Mouse (Mus musculus) hindbrain, embryonic 15.5 days (tissue): ENCODE measurements at regions not wholly inside any gene's neighbourhood (a gene's known extent, or its start where the extent isn't known, plus 50 kb on each side); places are given as distances from the start of the nearest gene placed in this dataset.

Experiments used
- ATAC-seq: fragments of 200-750 bp; cut with Nextera tagmentation; 2 replicates; pipeline ENCODE4 v1.8.0; 2017; ENCODE audit warnings: low read depth, moderate number of reproducible peaks, moderate TSS enrichment; ENCODE audit not compliant: low FRiP score
- H3K27ac ChIP-seq: fragments of 300-500 bp; sonication (generic); replicated peaks from 2 replicates; pipeline ENCODE4 v1.5.1; 2015; ENCODE audit warnings: mild to moderate bottlenecking, inconsistent platforms
- H3K27me3 ChIP-seq: fragments of 300-500 bp; sonication (generic); 2 replicates; pipeline ENCODE4 v1.6.1; 2015; ENCODE audit warnings: control low read depth, inconsistent platforms
- H3K36me3 ChIP-seq: fragments of 300-500 bp; sonication (generic); 2 replicates; pipeline ENCODE4 v1.6.1; 2015; ENCODE audit warnings: control low read depth, inconsistent platforms
- H3K4me1 ChIP-seq: fragments of 300-500 bp; sonication (generic); replicated peaks from 2 replicates; pipeline ENCODE4 v1.6.1; 2015; ENCODE audit warnings: control low read depth, inconsistent platforms
- H3K4me2 ChIP-seq: fragments of 300-500 bp; sonication (generic); 2 replicates; pipeline ENCODE4 v1.6.1; 2015; ENCODE audit warnings: moderate library complexity, mild to moderate bottlenecking, inconsistent platforms
- H3K4me3 ChIP-seq: fragments of 300-500 bp; sonication (generic); 2 replicates; pipeline ENCODE4 v1.5.1; 2015; ENCODE audit warnings: mild to moderate bottlenecking, inconsistent platforms
- H3K9ac ChIP-seq: fragments of 300-500 bp; sonication (generic); 2 replicates; pipeline ENCODE4 v1.6.1; 2015; ENCODE audit warnings: inconsistent platforms
- H3K9me3 ChIP-seq: fragments of 300-500 bp; sonication (generic); 2 replicates; pipeline ENCODE4 v1.6.1; 2016; ENCODE audit warnings: control low read depth, inconsistent platforms
- WGBS: fragments of 180-500 bp; shearing (Covaris S2); methylation state at CpG from one replicate; pipeline ENCODE4 v1.1.7; 2015; 5-methylcytosine and 5-hydroxymethylcytosine counted together

DNA sequence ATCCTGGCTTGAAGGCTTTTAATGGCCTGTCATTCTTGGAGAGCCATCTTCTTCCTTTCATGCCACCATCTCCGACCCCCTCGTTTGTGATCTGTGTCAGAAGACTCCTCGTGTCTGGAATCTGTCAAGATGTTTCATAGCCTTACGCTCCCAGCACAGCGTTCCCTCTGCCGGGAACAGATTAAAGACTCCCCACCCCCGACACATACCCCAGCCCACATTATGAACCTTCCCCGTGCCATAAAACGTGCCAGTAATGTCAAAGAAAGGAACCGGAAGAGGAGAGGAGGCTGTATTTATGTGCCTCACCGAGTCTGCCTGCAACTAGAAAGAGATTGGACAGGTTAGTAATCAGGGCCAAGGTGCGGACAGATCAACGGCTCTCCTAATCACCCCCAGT, 101.4 kb upstream of the Rap1b start:
- WGBS: 68% methylated on average over 13 of the region's 13 CpGs

GRCm38 (mm10) chr10:117947911-117948310, 102.1 kb upstream of the Rap1b start:
- Histone ChIP-seq H3K4me2 (no peak overlapping the region), H3K4me1 (no peaks in the 10 kb centered on the region), H3K27ac (no peak overlapping the region), H3K9me3 (no peaks in the 10 kb centered on the region), H3K36me3 (no peaks in the 10 kb centered on the region), H3K9ac (no peak overlapping the region), H3K4me3 (no peak overlapping the region), H3K27me3 (no peaks in the 10 kb centered on the region)
- ATAC-seq: no peak
- 91% methylated on average over 7 of the region's 7 CpGs for WGBS

More for the DNA sequence above, 101.4 kb upstream of the Rap1b start:
- Histone ChIP-seq H3K4me1 (no peaks in the 10 kb centered on the region), H3K27me3 (no peaks in the 10 kb centered on the region), H3K27ac (no peak overlapping the region), H3K4me3 (no peak overlapping the region), H3K4me2 (no peak overlapping the region), H3K36me3 (no peaks in the 10 kb centered on the region), H3K9me3 (no peaks in the 10 kb centered on the region), H3K9ac (no peak overlapping the region)
- no peak for ATAC-seq

- H3K4me3 ChIP-seq: no peak overlapping the region
- H3K36me3 ChIP-seq: no peaks in the 10 kb centered on the region
- H3K9me3 ChIP-seq: no peaks in the 10 kb centered on the region
- ATAC-seq: no peak
- no peak overlapping the region for H3K27ac ChIP-seq
- WGBS: 75% methylated on average over 26 of the region's 26 CpGs
- H3K27me3 ChIP-seq: no peaks in the 10 kb centered on the region
- H3K4me2 ChIP-seq: no peak overlapping the region
- no peak overlapping the region for H3K9ac ChIP-seq
- no peaks in the 10 kb centered on the region for H3K4me1 ChIP-seq
Observed at GRCm38 (mm10) chr10:117952116-117953025, 106.5 kb upstream of the Rap1b start.

DNA sequence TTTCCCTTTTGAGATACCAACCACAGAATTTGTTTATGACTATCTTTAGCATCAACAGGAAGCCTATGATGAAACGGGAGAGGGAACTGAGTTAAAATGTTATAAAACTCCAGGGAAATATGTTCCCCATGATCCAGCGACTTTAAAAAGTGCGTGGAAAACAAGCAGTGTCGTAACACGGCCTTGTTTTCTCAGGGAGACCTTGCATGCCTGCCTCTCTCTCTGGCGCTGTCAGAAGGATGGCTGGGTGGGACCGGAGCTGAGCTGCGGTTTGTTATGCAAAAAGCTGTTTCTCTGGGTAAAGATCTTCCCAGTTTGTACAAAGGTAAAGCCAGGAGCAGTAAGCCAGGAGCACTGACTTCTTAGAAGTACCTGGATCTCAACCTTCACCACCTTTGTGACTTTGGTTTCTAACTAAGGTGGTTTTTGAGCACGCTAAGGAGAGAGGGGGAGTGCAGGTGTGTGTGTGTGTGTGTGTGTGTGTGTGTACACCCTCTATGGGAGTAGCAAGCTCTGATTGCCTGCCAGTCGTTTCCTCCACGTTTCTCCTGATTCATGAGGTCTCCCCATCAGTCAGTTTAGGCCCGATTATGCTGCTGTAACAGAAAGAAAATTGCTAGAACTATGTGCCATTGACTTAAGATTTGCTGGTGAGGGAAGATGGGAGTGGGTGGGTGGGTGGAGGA, 107.3 kb upstream of the Rap1b start:
- no peak for ATAC-seq
- H3K27me3 ChIP-seq: no peaks in the 10 kb centered on the region
- H3K4me1 ChIP-seq: no peaks in the 10 kb centered on the region
- no peak overlapping the region for H3K27ac ChIP-seq
- no peak overlapping the region for H3K9ac ChIP-seq
- no peaks in the 10 kb centered on the region for H3K36me3 ChIP-seq
- no peaks in the 10 kb centered on the region for H3K9me3 ChIP-seq
- no peak overlapping the region for H3K4me3 ChIP-seq
- WGBS: 23% methylated on average over 12 of the region's 12 CpGs
- no peak overlapping the region for H3K4me2 ChIP-seq

DNA sequence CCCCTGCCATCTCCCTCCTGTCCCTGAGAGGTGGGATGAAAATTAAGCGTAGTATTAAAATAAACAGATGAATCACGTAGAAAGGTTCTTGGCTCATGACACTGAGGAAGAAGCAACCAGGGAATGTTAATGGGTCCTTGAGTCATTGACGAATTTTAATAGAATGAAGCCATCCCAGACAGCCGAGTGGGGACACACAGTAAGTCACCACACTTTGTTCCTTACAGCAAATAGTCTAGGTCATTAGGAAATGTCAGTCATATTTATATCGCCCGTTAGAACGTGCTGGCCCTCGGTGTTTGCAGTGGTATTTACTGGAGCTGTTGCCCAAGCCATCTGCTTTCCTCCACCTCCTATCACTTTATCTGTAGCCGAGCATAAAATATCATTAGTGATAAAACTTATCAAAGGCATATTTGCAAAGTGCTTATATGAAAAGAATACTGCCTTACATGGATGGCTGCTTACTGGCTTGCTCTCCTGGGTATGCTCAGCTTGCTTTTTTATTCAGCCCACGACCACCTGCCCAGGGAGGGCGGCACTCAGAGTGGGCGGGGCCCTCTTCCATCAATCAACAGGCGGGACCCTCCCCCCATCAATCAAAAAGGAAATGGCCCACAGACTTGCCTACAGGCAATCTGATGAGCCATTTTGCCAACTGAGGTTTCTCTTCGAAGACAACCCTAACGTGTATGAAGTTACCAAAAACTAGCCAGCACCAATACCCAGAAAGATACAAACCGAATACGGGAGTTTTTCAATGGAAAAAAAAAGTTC, 110.5 kb upstream of the Rap1b start:
- 74% methylated on average over 17 of the region's 17 CpGs for WGBS
- H3K36me3 ChIP-seq: no peaks in the 10 kb centered on the region

GRCm38 (mm10) chr10:117974706-117975105, 128.9 kb upstream of the Rap1b start:
- no peaks in the 10 kb centered on the region for H3K27me3 ChIP-seq
- no peak overlapping the region for H3K27ac ChIP-seq
- 70% methylated on average over 6 of the region's 6 CpGs for WGBS
- H3K36me3 ChIP-seq: no peaks in the 10 kb centered on the region
- no peaks in the 10 kb centered on the region for H3K4me1 ChIP-seq
- no peak for ATAC-seq
- no peak overlapping the region for H3K4me2 ChIP-seq
- no peak overlapping the region for H3K9ac ChIP-seq
- H3K9me3 ChIP-seq: no peaks in the 10 kb centered on the region
- H3K4me3 ChIP-seq: no peak overlapping the region

More for the DNA sequence above, 110.5 kb upstream of the Rap1b start:
- no peak for ATAC-seq
- Histone ChIP-seq H3K9me3 (no peaks in the 10 kb centered on the region), H3K27me3 (no peaks in the 10 kb centered on the region), H3K27ac (no peak overlapping the region), H3K9ac (no peak overlapping the region), H3K4me1 (no peaks in the 10 kb centered on the region), H3K4me2 (no peak overlapping the region), H3K4me3 (no peak overlapping the region)

- no peak overlapping the region for H3K27ac ChIP-seq
- H3K4me3 ChIP-seq: no peak overlapping the region
- no peak overlapping the region for H3K9ac ChIP-seq
- no peak overlapping the region for H3K4me2 ChIP-seq
- ATAC-seq: no peak
- 95% methylated on average over 1 of the region's 1 CpGs for WGBS
- H3K4me1 ChIP-seq: no peaks in the 10 kb centered on the region
- H3K27me3 ChIP-seq: no peaks in the 10 kb centered on the region
- no peaks in the 10 kb centered on the region for H3K9me3 ChIP-seq
- H3K36me3 ChIP-seq: no peaks in the 10 kb centered on the region
Observed at GRCm38 (mm10) chr10:117975467-117975866, 129.6 kb upstream of the Rap1b start.

DNA sequence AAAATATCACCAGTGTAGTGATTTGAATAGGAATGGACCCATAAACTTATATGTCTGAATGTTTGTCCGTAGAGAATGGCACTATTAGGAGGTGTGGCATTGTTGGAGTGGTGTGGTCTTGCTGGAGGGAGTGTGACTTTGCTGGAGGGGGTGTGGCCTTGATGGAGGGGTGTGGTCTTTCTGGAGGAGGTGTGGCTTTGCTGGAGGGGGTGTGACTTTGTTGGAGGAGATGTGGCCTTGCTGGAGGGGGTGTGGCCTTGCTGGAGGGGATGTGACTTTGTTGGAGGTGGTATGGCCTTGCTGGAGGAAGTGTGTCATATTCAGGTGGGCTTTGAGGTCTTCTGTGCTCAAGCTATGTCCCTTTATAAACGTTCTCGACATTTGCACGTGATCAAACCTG, 133.3 kb upstream of the Rap1b start:
- H3K4me1 ChIP-seq: peaks cover 8% of the 10 kb centered on the region
- H3K9ac ChIP-seq: no peak overlapping the region
- H3K4me3 ChIP-seq: no peak overlapping the region
- no peaks in the 10 kb centered on the region for H3K27me3 ChIP-seq
- H3K27ac ChIP-seq: no peak overlapping the region
- H3K4me2 ChIP-seq: no peak overlapping the region
- H3K9me3 ChIP-seq: no peaks in the 10 kb centered on the region
- H3K36me3 ChIP-seq: no peaks in the 10 kb centered on the region
- 93% methylated on average over 4 of the region's 4 CpGs for WGBS
- no peak for ATAC-seq

GRCm38 (mm10) chr10:117982611-117983210, 136.9 kb upstream of the Rap1b start:
- Histone ChIP-seq H3K4me3 (no peak overlapping the region), H3K4me2 (peak overlapping the region; percentile 17; the same call in 1 of the 2 replicates), H3K9ac (no peak overlapping the region), H3K27me3 (no peaks in the 10 kb centered on the region), H3K4me1 (peaks cover 8% of the 10 kb centered on the region), H3K27ac (peak overlapping the region; percentile 60), H3K36me3 (no peaks in the 10 kb centered on the region), H3K9me3 (no peaks in the 10 kb centered on the region)
- 35% methylated on average over 8 of the region's 8 CpGs for WGBS
- ATAC-seq: no peak

DNA sequence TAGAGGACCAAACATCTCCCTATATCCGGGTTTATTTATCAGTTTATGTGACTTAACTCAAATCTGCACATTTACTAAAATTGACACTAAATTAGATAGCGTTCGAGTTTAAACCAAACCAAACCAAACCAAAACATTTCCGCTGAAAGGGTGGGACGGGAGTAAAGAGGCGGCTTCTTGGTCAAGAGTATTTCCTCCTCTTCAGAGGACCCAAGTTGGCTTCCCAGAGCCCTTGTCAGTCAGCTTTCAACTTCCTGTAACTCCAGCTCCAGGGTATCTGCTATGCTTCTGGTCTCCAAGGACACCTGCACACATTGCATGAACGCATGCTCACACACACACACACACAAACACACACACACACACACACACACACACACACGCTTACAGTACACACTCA, 137.4 kb upstream of the Rap1b start:
- H3K27me3 ChIP-seq: no peaks in the 10 kb centered on the region
- H3K36me3 ChIP-seq: no peaks in the 10 kb centered on the region
- peak overlapping the region; percentile 60; the same call in 1 of the 2 replicates for H3K27ac ChIP-seq
- H3K4me2 ChIP-seq: no peak overlapping the region
- no peaks in the 10 kb centered on the region for H3K9me3 ChIP-seq
- H3K4me3 ChIP-seq: no peak overlapping the region
- no peak for ATAC-seq
- WGBS: 79% methylated on average over 8 of the region's 8 CpGs
- peaks cover 8% of the 10 kb centered on the region for H3K4me1 ChIP-seq
- H3K9ac ChIP-seq: no peak overlapping the region

GRCm38 (mm10) chr10:117984784-117985602, 139.2 kb upstream of the Rap1b start:
- Histone ChIP-seq H3K4me3 (no peak overlapping the region), H3K36me3 (no peaks in the 10 kb centered on the region), H3K27ac (no peak overlapping the region), H3K9ac (no peak overlapping the region), H3K4me2 (no peak overlapping the region), H3K27me3 (no peaks in the 10 kb centered on the region), H3K4me1 (peaks cover 8% of the 10 kb centered on the region), H3K9me3 (no peaks in the 10 kb centered on the region)
- no peak for ATAC-seq
- 76% methylated on average over 15 of the region's 15 CpGs for WGBS
